Mouse (Mus musculus): ENCODE measurements around the gene Mrpl36. TPM values are rescaled to one million over a fixed set of nuclear protein-coding genes. Genes with fewer than 3 reads are reported as not detected.

Gene Mrpl36
- total and polyA plus RNA-seq, 3 experiments, result 140 to 147 TPM; not detected in 1

DNA sequence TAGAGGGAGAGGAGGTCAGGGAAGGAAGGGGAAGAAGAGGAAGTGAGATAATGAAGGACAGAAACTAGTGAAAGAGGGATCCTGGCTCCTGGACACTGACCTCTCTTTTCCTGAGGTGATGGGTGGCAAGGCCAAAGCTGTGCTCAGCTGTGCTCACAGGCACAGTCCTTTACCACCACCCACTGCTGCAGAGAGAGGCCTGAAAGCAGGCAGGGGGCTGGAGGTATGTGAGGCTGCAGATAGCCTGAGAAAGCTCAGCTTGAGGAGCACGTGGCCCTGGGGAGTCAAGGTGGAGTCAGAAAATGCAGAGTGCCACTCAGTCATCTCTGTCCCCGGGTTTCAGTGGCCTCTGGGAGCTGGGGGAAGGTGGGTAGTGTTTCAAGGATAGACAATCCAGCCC is 37.2 kb upstream of the Mrpl36 start:
- no peak for DNase-seq (ENCODE audit: low read depth, low spot score)
- no peaks in the 10 kb centered on the region for H3K79me2 ChIP-seq (ENCODE audit: control insufficient read depth, insufficient read depth, low read length, poor library complexity)
- TF ChIP-seq GABPA (IDR thresholded peaks at IDR 0.05; ENCODE audit: low read depth, low read length) (no peak), GATA1 (IDR thresholded peaks at IDR 0.05; ENCODE audit: low read depth, low read length) (no peak), ZNF384 (IDR thresholded peaks at IDR 0.05; ENCODE audit: low read depth, low read length) (no peak), RCOR1 (IDR thresholded peaks at IDR 0.05; ENCODE audit: low read depth, low read length) (no peak)

DNA sequence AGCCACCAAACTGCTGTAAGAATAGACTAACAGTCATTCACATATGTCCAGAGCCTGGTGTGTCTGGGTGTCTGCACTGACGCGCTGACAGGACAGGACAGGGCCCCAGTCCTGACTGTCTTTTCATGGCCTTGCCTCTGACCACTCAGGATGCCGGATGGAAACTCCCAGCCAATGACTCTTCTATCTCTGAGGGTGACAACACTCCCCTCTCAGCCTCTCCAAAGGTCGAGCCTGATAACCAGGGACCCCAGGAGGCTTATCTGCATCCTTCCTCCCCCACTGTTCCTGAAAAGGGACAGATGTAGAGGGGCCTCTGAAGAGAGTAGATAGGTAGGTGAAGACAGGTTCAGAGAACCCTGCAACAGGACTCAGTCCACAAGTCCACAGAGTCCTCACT is 29.6 kb upstream of the Mrpl36 start:
- Histone ChIP-seq H3K27me3 (ENCODE audit: control insufficient read depth in 1 of 2, insufficient read depth in 2 of 2, low read length in 2 of 2) (no peaks in the 10 kb centered on the region; a peak in 1 of 4 replicates), H3K4me3 (ENCODE audit: control insufficient read depth in 1 of 2, insufficient read depth in 1 of 2, low read depth in 2 of 2, low read length in 2 of 2) (no peak overlapping the region), H3K27ac (ENCODE audit: control insufficient read depth, low read depth, low read length) (no peak overlapping the region), H3K36me3 (ENCODE audit: control insufficient read depth in 1 of 2, insufficient read depth in 2 of 2, low read length in 2 of 2) (no peaks in the 10 kb centered on the region), H3K9me3 (replicated peaks; ENCODE audit: insufficient read depth, low read length) (no peaks in the 10 kb centered on the region), H3K4me1 (ENCODE audit: control insufficient read depth in 1 of 2, insufficient read depth in 2 of 2, low read length in 2 of 2) (no peaks in the 10 kb centered on the region), H3K79me2 (ENCODE audit: control insufficient read depth, insufficient read depth, low read length, poor library complexity) (no peaks in the 10 kb centered on the region), H3K9ac (ENCODE audit: control insufficient read depth, low read depth, low read length, poor library complexity, severe bottlenecking) (no peak overlapping the region)
- no peak for TF ChIP-seq TAL1 (IDR thresholded peaks at IDR 0.05; ENCODE audit: low read length)
- no peak for TF ChIP-seq BHLHE40 (IDR thresholded peaks at IDR 0.05; ENCODE audit: borderline replicate concordance, low read depth, low read length)
- no peak for TF ChIP-seq USF1 (IDR thresholded peaks at IDR 0.05; ENCODE audit: low read depth, low read length)
- no peak for TF ChIP-seq POLR2AphosphoS2 (IDR thresholded peaks at IDR 0.05; ENCODE audit: low read length)
- TF ChIP-seq GABPA (IDR thresholded peaks at IDR 0.05; ENCODE audit: low read depth, low read length), result no peak
- TF ChIP-seq NELFE (IDR thresholded peaks at IDR 0.05; ENCODE audit: low read depth, low read length), result no peak
- no peak for TF ChIP-seq ZMIZ1 (IDR thresholded peaks at IDR 0.05; ENCODE audit: low read depth, low read length)
- no peak for TF ChIP-seq RAD21 (IDR thresholded peaks at IDR 0.05; ENCODE audit: low read depth, low read length)
- TF ChIP-seq MYC (IDR thresholded peaks at IDR 0.05; ENCODE audit: low read depth, low read length), result no peak
- no peak for TF ChIP-seq POLR2AphosphoS5 (IDR thresholded peaks at IDR 0.05; ENCODE audit: borderline replicate concordance, low read depth, low read length)
- no peak for TF ChIP-seq GATA1 (IDR thresholded peaks at IDR 0.05; ENCODE audit: low read depth, low read length)
- TF ChIP-seq MAFK (IDR thresholded peaks at IDR 0.05; ENCODE audit: borderline replicate concordance, low read depth, low read length), result no peak
- no peak for TF ChIP-seq TBP (IDR thresholded peaks at IDR 0.05; ENCODE audit: low read depth, low read length)
- no peak for TF ChIP-seq HCFC1 (IDR thresholded peaks at IDR 0.05; ENCODE audit: low read depth, low read length)
- no peak for TF ChIP-seq POLR2A (IDR thresholded peaks at IDR 0.05; ENCODE audit: control insufficient read depth in 1 of 2, insufficient read depth in 1 of 2, low read depth in 1 of 2, low read length in 2 of 2, poor library complexity in 1 of 2)
- no peak for TF ChIP-seq MAZ (IDR thresholded peaks at IDR 0.05; ENCODE audit: low read depth, low read length)
- DNase-seq (ENCODE audit: low read depth, low spot score), result no peak

More for the DNA sequence above, 37.2 kb upstream of the Mrpl36 start:
- Histone ChIP-seq H3K9me3 (replicated peaks; ENCODE audit: insufficient read depth, low read length) (no peaks in the 10 kb centered on the region), H3K4me3 (ENCODE audit: control insufficient read depth in 1 of 2, insufficient read depth in 1 of 2, low read depth in 2 of 2, low read length in 2 of 2) (no peak overlapping the region), H3K27ac (ENCODE audit: control insufficient read depth, low read depth, low read length) (no peak overlapping the region), H3K9ac (ENCODE audit: control insufficient read depth, low read depth, low read length, poor library complexity, severe bottlenecking) (no peak overlapping the region), H3K4me1 (ENCODE audit: control insufficient read depth in 1 of 2, insufficient read depth in 2 of 2, low read length in 2 of 2) (no peaks in the 10 kb centered on the region), H3K36me3 (ENCODE audit: control insufficient read depth in 1 of 2, insufficient read depth in 2 of 2, low read length in 2 of 2) (no peaks in the 10 kb centered on the region), H3K27me3 (ENCODE audit: control insufficient read depth in 1 of 2, insufficient read depth in 2 of 2, low read length in 2 of 2) (no peaks in the 10 kb centered on the region)
